Mouse (Mus musculus) cerebellum, adult 2 months (tissue): ENCODE data around the gene Taar8b.

Experiments used
- CTCF ChIP-seq: fragments of 200-500 bp; IDR thresholded peaks from 2 replicates; pipeline ENCODE4 v1.5.1; 2011; ENCODE audit warnings: low read depth, mild to moderate bottlenecking, control low read depth, low read length, moderate library complexity, borderline replicate concordance; ENCODE audit not compliant: insufficient read depth
- POLR2A ChIP-seq: fragments of 200-500 bp; IDR thresholded peaks from 2 replicates; pipeline ENCODE4 v1.6.1; 2011; ENCODE audit warnings: low read length, control low read depth, borderline replicate concordance; ENCODE audit not compliant: insufficient read depth

- TF ChIP-seq CTCF (no peak), POLR2A (no peak)
Observed at GRCm38 (mm10) chr10:24085936-24086335, 6.2 kb downstream of the Taar8b start.
